Mouse (Mus musculus): ENCODE data around the gene Ndufaf7. TPM values are rescaled to one million over a fixed set of nuclear protein-coding genes. Genes with fewer than 3 reads are reported as not detected.

Ndufaf7 gene
- polyA plus RNA-seq, 1 experiment from 2014 or later = 60.0 TPM

Other genes starting within 250 kb of the Ndufaf7 start
- 4.9 and 5.2 TPM in 2 replicates for gene Strn, start 199.9 kb upstream of the Ndufaf7 start, polyA plus RNA-seq (2015; fragmentation: Nextera tagmentation; extraction: Ambion mirVana)
- 12.7 and 13.2 TPM in 2 replicates for gene Heatr5b, start 101.8 kb upstream of the Ndufaf7 start, polyA plus RNA-seq (2015; fragmentation: Nextera tagmentation; extraction: Ambion mirVana)
- gene Gpatch11, start 101.6 kb upstream of the Ndufaf7 start, polyA plus RNA-seq (2015; fragmentation: Nextera tagmentation; extraction: Ambion mirVana) = 34.2 and 39.3 TPM in 2 replicates
- gene Eif2ak2, start 54.6 kb upstream of the Ndufaf7 start, polyA plus RNA-seq (2015; fragmentation: Nextera tagmentation; extraction: Ambion mirVana) = 13.2 and 14.9 TPM in 2 replicates
- 0.08 and 0.14 TPM in 2 replicates for gene Sult6b1, start 30.1 kb upstream of the Ndufaf7 start, polyA plus RNA-seq (2015; fragmentation: Nextera tagmentation; extraction: Ambion mirVana)
- 82.6 and 89.4 TPM in 2 replicates for gene Cebpzos, start 20.6 kb upstream of the Ndufaf7 start, polyA plus RNA-seq (2015; fragmentation: Nextera tagmentation; extraction: Ambion mirVana)
- 46.4 and 47.3 TPM in 2 replicates for gene Cebpz, start 70 bp upstream of the Ndufaf7 start, polyA plus RNA-seq (2015; fragmentation: Nextera tagmentation; extraction: Ambion mirVana)
- 42.6 and 43.7 TPM in 2 replicates for gene Prkd3, start 83.7 kb downstream of the Ndufaf7 start, polyA plus RNA-seq (2015; fragmentation: Nextera tagmentation; extraction: Ambion mirVana)
- gene Qpct, start 114.8 kb downstream of the Ndufaf7 start, polyA plus RNA-seq (2015; fragmentation: Nextera tagmentation; extraction: Ambion mirVana) = 15.5 and 18.2 TPM in 2 replicates